Mouse (Mus musculus) liver, postnatal 0 days (tissue): ENCODE measurements around the gene Atp8a2.
"Not testable (repeated sequence)": the region's sequence is repeated elsewhere in the genome, so short reads cannot be mapped to it uniquely, and the experiment has no call there.

Experiments
- CTCF ChIP-seq: sonication (generic); IDR thresholded peaks from 2 replicates; pipeline ENCODE4 v1.5.1; 2016; ENCODE audit warnings: antibody characterized with exemption, low read depth
- EP300 ChIP-seq: IDR thresholded peaks from 2 replicates; pipeline ENCODE4 v1.6.1; 2016; ENCODE audit warnings: antibody characterized with exemption, low read depth, mild to moderate bottlenecking

GRCm38 (mm10) chr14:59810316-59810715 lies 386.7 kb downstream of the Atp8a2 start:
- TF ChIP-seq EP300, CTCF: not testable (repeated sequence)
